Mouse (Mus musculus) embryonic facial prominence, embryonic 12.5 days (tissue): Measurements from ENCODE around the gene Zkscan1. TPM values are rescaled to one million over a fixed set of nuclear protein-coding genes. Genes with fewer than 3 reads are reported as not detected.
A peak's percentile ranks its signal among the peaks of the same experiment; 100 is the strongest.
"Not testable (repeated sequence)": the region's sequence is repeated elsewhere in the genome, so short reads cannot be mapped to it uniquely, and the experiment has no call there.

Source experiments
- ATAC-seq: fragments of 200-750 bp; cut with Nextera tagmentation; 2 replicates; pipeline ENCODE4 v1.8.0; 2017; ENCODE audit not compliant: insufficient number of reproducible peaks, insufficient read depth, low FRiP score, low TSS enrichment
- H3K27ac ChIP-seq: fragments of 300-500 bp; sonication (generic); 2 replicates; pipeline ENCODE4 v1.5.1; 2016; ENCODE audit warnings: mild to moderate bottlenecking
- H3K27me3 ChIP-seq: fragments of 300-500 bp; sonication (generic); 2 replicates; pipeline ENCODE4 v1.6.1; 2016; ENCODE audit warnings: mild to moderate bottlenecking, moderate library complexity
- H3K36me3 ChIP-seq: fragments of 300-500 bp; sonication (generic); 2 replicates; pipeline ENCODE4 v1.6.1; 2016; ENCODE audit warnings: mild to moderate bottlenecking
- H3K4me1 ChIP-seq: fragments of 300-500 bp; sonication (generic); 2 replicates; pipeline ENCODE4 v1.6.1; 2016
- H3K4me2 ChIP-seq: fragments of 300-500 bp; sonication (generic); replicated peaks from 2 replicates; pipeline ENCODE4 v1.6.1; 2016; ENCODE audit warnings: mild to moderate bottlenecking, moderate library complexity
- H3K4me3 ChIP-seq: fragments of 300-500 bp; sonication (generic); 2 replicates; pipeline ENCODE4 v1.5.1; 2016; ENCODE audit warnings: mild to moderate bottlenecking
- H3K9ac ChIP-seq: fragments of 300-500 bp; sonication (generic); 2 replicates; pipeline ENCODE4 v1.6.1; 2016; ENCODE audit warnings: mild to moderate bottlenecking, moderate library complexity
- H3K9me3 ChIP-seq: fragments of 300-500 bp; sonication (generic); 2 replicates; pipeline ENCODE4 v1.6.1; 2016; ENCODE audit warnings: mild to moderate bottlenecking, moderate library complexity
- WGBS: fragments of 180-500 bp; shearing (Covaris S2); methylation state at CpG from one replicate; pipeline ENCODE4 v1.1.7; 2016; 5-methylcytosine and 5-hydroxymethylcytosine counted together
- polyA plus RNA-seq: library from polyadenylated mRNA; unstranded; fragments of >200 nt; fragmentation: Nextera tagmentation; extraction: Ambion mirVana; gene quantifications from 2 replicates; pipeline ENCODE4 v1.2.1, GENCODE M21; 2016

Gene Zkscan1
- polyA plus RNA-seq, 1 experiment from 2014 or later = 29.2 TPM

- H3K4me2 ChIP-seq = no peak overlapping the region
- no peak overlapping the region for H3K27ac ChIP-seq
- ATAC-seq = no peak
- H3K4me1 ChIP-seq = no peaks in the 10 kb centered on the region
- 88% methylated on average over 3 of the region's 3 CpGs for WGBS
- no peaks in the 10 kb centered on the region for H3K27me3 ChIP-seq
- H3K9me3 ChIP-seq = no peaks in the 10 kb centered on the region
- H3K9ac ChIP-seq = no peak overlapping the region
- no peak overlapping the region for H3K4me3 ChIP-seq
- H3K36me3 ChIP-seq = peaks cover 6% of the 10 kb centered on the region
Observed at GRCm38 (mm10) chr5:138088366-138088765, 3.5 kb downstream of the Zkscan1 start.

GRCm38 (mm10) chr5:138089108-138089551 is 4.2 kb downstream of the Zkscan1 start:
- H3K27ac ChIP-seq = no peak overlapping the region
- H3K9ac ChIP-seq = no peak overlapping the region
- no peak overlapping the region for H3K4me2 ChIP-seq
- H3K9me3 ChIP-seq = no peaks in the 10 kb centered on the region
- H3K36me3 ChIP-seq = peaks cover 11% of the 10 kb centered on the region
- H3K4me1 ChIP-seq = no peaks in the 10 kb centered on the region
- no peak for ATAC-seq
- H3K27me3 ChIP-seq = no peaks in the 10 kb centered on the region
- WGBS = 86% methylated on average over 6 of the region's 6 CpGs
- H3K4me3 ChIP-seq = no peak overlapping the region

GRCm38 (mm10) chr5:138090271-138090670 is 5.4 kb downstream of the Zkscan1 start:
- Histone ChIP-seq H3K9me3 (no peaks in the 10 kb centered on the region), H3K9ac (no peak overlapping the region), H3K36me3 (peaks cover 23% of the 10 kb centered on the region), H3K4me3 (no peak overlapping the region), H3K27ac (no peak overlapping the region), H3K4me2 (no peak overlapping the region), H3K4me1 (no peaks in the 10 kb centered on the region), H3K27me3 (no peaks in the 10 kb centered on the region)
- 85% methylated on average over 3 of the region's 3 CpGs for WGBS
- ATAC-seq = no peak

GRCm38 (mm10) chr5:138090737-138091136 is 5.9 kb downstream of the Zkscan1 start:
- WGBS = 91% methylated on average over 5 of the region's 5 CpGs
- no peak overlapping the region for H3K9ac ChIP-seq
- H3K9me3 ChIP-seq = no peaks in the 10 kb centered on the region
- ATAC-seq = no peak
- peaks cover 28% of the 10 kb centered on the region for H3K36me3 ChIP-seq
- no peak overlapping the region for H3K27ac ChIP-seq
- H3K27me3 ChIP-seq = no peaks in the 10 kb centered on the region
- no peak overlapping the region for H3K4me3 ChIP-seq
- no peaks in the 10 kb centered on the region for H3K4me1 ChIP-seq
- no peak overlapping the region for H3K4me2 ChIP-seq

GRCm38 (mm10) chr5:138092771-138093170 is 7.9 kb downstream of the Zkscan1 start:
- H3K36me3 ChIP-seq = peaks cover 46% of the 10 kb centered on the region
- WGBS = 97% methylated on average over 4 of the region's 4 CpGs

GRCm38 (mm10) chr5:138094474-138094873 is 9.6 kb downstream of the Zkscan1 start:
- Histone ChIP-seq H3K27me3 (no peaks in the 10 kb centered on the region), H3K36me3 (peaks cover 63% of the 10 kb centered on the region)
- WGBS = 95% methylated on average over 6 of the region's 6 CpGs

More at GRCm38 (mm10) chr5:138092771-138093170, 7.9 kb downstream of the Zkscan1 start:
- H3K4me2 ChIP-seq = no peak overlapping the region
- no peaks in the 10 kb centered on the region for H3K27me3 ChIP-seq
- no peak overlapping the region for H3K27ac ChIP-seq
- no peaks in the 10 kb centered on the region for H3K4me1 ChIP-seq
- H3K9ac ChIP-seq = no peak overlapping the region
- H3K9me3 ChIP-seq = no peaks in the 10 kb centered on the region
- no peak overlapping the region for H3K4me3 ChIP-seq
- ATAC-seq = no peak

GRCm38 (mm10) chr5:138104976-138105375 is 20.1 kb downstream of the Zkscan1 start:
- Histone ChIP-seq H3K4me3 (no peak overlapping the region), H3K4me2 (no peak overlapping the region), H3K4me1 (no peaks in the 10 kb centered on the region), H3K9me3 (no peaks in the 10 kb centered on the region), H3K9ac (no peak overlapping the region), H3K27ac (no peak overlapping the region), H3K27me3 (no peaks in the 10 kb centered on the region), H3K36me3 (peaks cover 51% of the 10 kb centered on the region)
- WGBS = 89% methylated on average over 2 of the region's 2 CpGs
- ATAC-seq = no peak

More at GRCm38 (mm10) chr5:138094474-138094873, 9.6 kb downstream of the Zkscan1 start:
- no peak overlapping the region for H3K4me3 ChIP-seq
- H3K9ac ChIP-seq = no peak overlapping the region
- no peak overlapping the region for H3K27ac ChIP-seq
- H3K4me1 ChIP-seq = no peaks in the 10 kb centered on the region
- H3K4me2 ChIP-seq = no peak overlapping the region
- no peak for ATAC-seq
- H3K9me3 ChIP-seq = no peaks in the 10 kb centered on the region

- ATAC-seq = no peak
- no peaks in the 10 kb centered on the region for H3K4me1 ChIP-seq
- H3K27me3 ChIP-seq = no peaks in the 10 kb centered on the region
- H3K27ac ChIP-seq = no peak overlapping the region
- H3K4me2 ChIP-seq = no peak overlapping the region
- H3K4me3 ChIP-seq = no peak overlapping the region
- H3K9me3 ChIP-seq = no peaks in the 10 kb centered on the region
- no peak overlapping the region for H3K9ac ChIP-seq
- peaks cover 30% of the 10 kb centered on the region for H3K36me3 ChIP-seq
- 71% methylated on average over 3 of the region's 3 CpGs for WGBS
Observed at GRCm38 (mm10) chr5:138107130-138107529, 22.2 kb downstream of the Zkscan1 start.

GRCm38 (mm10) chr5:138109847-138110396 is 25.0 kb downstream of the Zkscan1 start:
- H3K9ac ChIP-seq, H3K4me1 ChIP-seq, H3K9me3 ChIP-seq, H3K4me3 ChIP-seq, H3K36me3 ChIP-seq, H3K27ac ChIP-seq, H3K27me3 ChIP-seq, ATAC-seq, H3K4me2 ChIP-seq: not testable (repeated sequence)
- WGBS = 62% methylated on average over 4 of the region's 4 CpGs

GRCm38 (mm10) chr5:138116255-138117198 is 31.6 kb downstream of the Zkscan1 start, which contains the start of gene Zscan21:
Gene Zscan21, plus strand, starts transcription at chr5:138116903.
- H3K36me3 ChIP-seq = peaks cover 15% of the 10 kb centered on the region
- ATAC-seq = peak; percentile 92
- H3K27me3 ChIP-seq = no peaks in the 10 kb centered on the region
- peaks cover 5% of the 10 kb centered on the region; the same call in 1 of the 2 replicates for H3K4me1 ChIP-seq
- H3K9ac ChIP-seq = peak within 1 kb of the TSS; percentile 60
- peak within 1 kb of the TSS; percentile 58 for H3K4me2 ChIP-seq
- peak within 1 kb of the TSS; percentile 91 for H3K27ac ChIP-seq
- no peaks in the 10 kb centered on the region for H3K9me3 ChIP-seq
- peak within 1 kb of the TSS; percentile 59 for H3K4me3 ChIP-seq
- WGBS = 7% methylated on average over 38 of the region's 38 CpGs

GRCm38 (mm10) chr5:138117199-138118015 is 32.5 kb downstream of the Zkscan1 start:
- peak overlapping the region; percentile 91 for H3K27ac ChIP-seq
- H3K9me3 ChIP-seq = no peaks in the 10 kb centered on the region
- WGBS = 6% methylated on average over 16 of the region's 16 CpGs
- H3K4me1 ChIP-seq = peaks cover 5% of the 10 kb centered on the region; the same call in 1 of the 2 replicates
- H3K4me2 ChIP-seq = peak overlapping the region; percentile 58
- peak overlapping the region; percentile 60 for H3K9ac ChIP-seq
- peaks cover 18% of the 10 kb centered on the region for H3K36me3 ChIP-seq
- ATAC-seq = no peak; the same call in 1 of the 2 replicates
- peak overlapping the region; percentile 59 for H3K4me3 ChIP-seq
- H3K27me3 ChIP-seq = no peaks in the 10 kb centered on the region
